Mouse (Mus musculus) heart, adult 2 months (tissue): Measurements from ENCODE around the gene Cd3eap.

Experiments
- CTCF ChIP-seq: fragments of 200-600 bp; IDR thresholded peaks from 2 replicates; pipeline ENCODE4 v1.8.1; 2022; ENCODE audit warnings: antibody characterized with exemption, mild to moderate bottlenecking, moderate library complexity
- POLR2A ChIP-seq: fragments of 200-500 bp; IDR thresholded peaks from 2 replicates; pipeline ENCODE4 v1.6.1; 2011; ENCODE audit warnings: mild to moderate bottlenecking, low read depth, low read length, control low read depth; ENCODE audit not compliant: insufficient read depth

GRCm38 (mm10) chr7:19350221-19350620 lies 9.1 kb downstream of the Cd3eap start:
- no peak for TF ChIP-seq CTCF
- no peak for TF ChIP-seq POLR2A
